Mouse (Mus musculus) WW6 (cell line): ENCODE measurements at regions not wholly inside any gene's neighbourhood (a gene's known extent, or its start where the extent isn't known, plus 50 kb on each side); places are given as distances from the start of the nearest gene placed in this dataset.

Source experiments
- DNase-seq: peaks from one replicate; pipeline ENCODE4 v3.0.0-alpha.2; 2013; ENCODE audit warnings: low read depth, low spot score

- no peak for DNase-seq
These were observed 264.8 kb upstream of the Sdk2 start for GRCm38 (mm10) chr11:114331579-114332150.

- DNase-seq: no peak
These were observed 263.5 kb upstream of the Sdk2 start for GRCm38 (mm10) chr11:114330316-114330715.

GRCm38 (mm10) chr11:114322627-114323026, 255.8 kb upstream of the Sdk2 start:
- no peak for DNase-seq

- no peak for DNase-seq
These were observed 255.1 kb upstream of the Sdk2 start for GRCm38 (mm10) chr11:114321974-114322373.

GRCm38 (mm10) chr11:114321527-114321926, 254.7 kb upstream of the Sdk2 start:
- no peak for DNase-seq

- DNase-seq: no peak
These were observed 248.4 kb upstream of the Sdk2 start for GRCm38 (mm10) chr11:114315274-114315673.

- no peak for DNase-seq
These were observed 246.8 kb upstream of the Sdk2 start for GRCm38 (mm10) chr11:114313652-114314051.

GRCm38 (mm10) chr11:114311640-114312039, 244.8 kb upstream of the Sdk2 start:
- peak; percentile 33 for DNase-seq

GRCm38 (mm10) chr11:114303636-114304354, 236.9 kb upstream of the Sdk2 start:
- no peak for DNase-seq

- DNase-seq: no peak
These were observed 233.9 kb upstream of the Sdk2 start for GRCm38 (mm10) chr11:114300611-114301319.

- DNase-seq: no peak
These were observed 230.0 kb upstream of the Sdk2 start for GRCm38 (mm10) chr11:114296816-114297334.

GRCm38 (mm10) chr11:114294511-114295250, 227.8 kb upstream of the Sdk2 start:
- no peak for DNase-seq

- DNase-seq: no peak
These were observed 224.4 kb upstream of the Sdk2 start for GRCm38 (mm10) chr11:114291258-114291657.

GRCm38 (mm10) chr11:114289946-114290345, 223.1 kb upstream of the Sdk2 start:
- no peak for DNase-seq

GRCm38 (mm10) chr11:114284820-114285666, 218.2 kb upstream of the Sdk2 start:
- DNase-seq: no peak

- DNase-seq: no peak
These were observed 216.4 kb upstream of the Sdk2 start for GRCm38 (mm10) chr11:114283208-114283607.

- no peak for DNase-seq
These were observed 215.7 kb upstream of the Sdk2 start for GRCm38 (mm10) chr11:114282566-114282965.

- no peak for DNase-seq
These were observed 215.0 kb upstream of the Sdk2 start for GRCm38 (mm10) chr11:114281846-114282245.

GRCm38 (mm10) chr11:114281041-114281695, 214.3 kb upstream of the Sdk2 start:
- DNase-seq: no peak
